Mouse (Mus musculus): ENCODE data around the gene B3galt1.

DNA sequence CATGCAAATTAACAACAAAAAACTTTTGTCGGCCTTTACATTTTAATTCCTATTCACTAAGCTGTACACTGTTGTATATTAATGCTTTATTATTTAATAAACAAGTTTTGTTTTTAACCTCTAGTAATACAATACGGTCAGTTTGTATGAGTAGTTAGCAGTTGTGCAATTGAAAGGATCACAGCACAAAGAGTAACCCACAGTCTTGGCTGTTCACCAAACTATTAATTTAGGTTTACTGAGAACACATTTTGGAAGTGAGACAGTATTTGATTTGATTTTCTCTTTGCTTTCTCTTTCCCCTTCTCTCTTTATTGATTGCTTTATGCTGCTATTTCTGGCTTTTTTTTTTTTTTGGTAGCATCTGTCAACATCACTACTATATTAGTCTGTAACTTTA is 106.0 kb downstream of the B3galt1 start:
- no peak for TF ChIP-seq POLR2A (IDR thresholded peaks at IDR 0.05; ENCODE audit: low read depth, low read length)
- TF ChIP-seq CTCF (IDR thresholded peaks at IDR 0.05; ENCODE audit: extremely low read depth, insufficient read length, insufficient replicate concordance, low read depth, low read length): no peak
